Mouse (Mus musculus) right cerebral cortex, postnatal 4 days (tissue): ENCODE data around the gene Mn1.

Experiments
- DNase-seq: peaks from one replicate; pipeline ENCODE4 v3.0.0-alpha.2; 2022

The Mn1 gene

GRCm38 (mm10) chr5:111434342-111434842, 17.2 kb downstream of the Mn1 start:
- DNase-seq, result no peak

GRCm38 (mm10) chr5:111436260-111436659, 19.1 kb downstream of the Mn1 start:
- no peak for DNase-seq

DNA sequence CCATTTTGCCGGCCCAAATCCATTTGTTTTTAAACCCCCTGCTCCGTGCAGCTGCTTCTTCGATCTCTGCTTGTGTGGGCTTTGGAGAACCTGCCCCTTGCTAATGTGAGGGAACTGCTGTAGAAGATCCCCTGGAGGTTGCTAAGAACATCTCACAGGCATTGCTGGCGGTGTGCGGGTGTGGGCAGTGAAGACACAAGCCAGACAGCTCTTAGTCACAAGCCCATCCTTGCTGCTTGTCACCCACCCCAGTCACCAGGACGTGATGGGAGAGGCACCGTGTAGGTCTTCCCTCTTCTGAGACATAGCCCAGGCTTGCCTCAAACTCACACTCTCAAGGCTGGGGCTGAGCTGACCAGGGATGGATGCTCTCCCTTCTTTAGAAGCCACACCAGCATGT, 20.0 kb downstream of the Mn1 start:
- DNase-seq, result no peak

GRCm38 (mm10) chr5:111438336-111438735, 21.2 kb downstream of the Mn1 start:
- DNase-seq, result no peak

DNA sequence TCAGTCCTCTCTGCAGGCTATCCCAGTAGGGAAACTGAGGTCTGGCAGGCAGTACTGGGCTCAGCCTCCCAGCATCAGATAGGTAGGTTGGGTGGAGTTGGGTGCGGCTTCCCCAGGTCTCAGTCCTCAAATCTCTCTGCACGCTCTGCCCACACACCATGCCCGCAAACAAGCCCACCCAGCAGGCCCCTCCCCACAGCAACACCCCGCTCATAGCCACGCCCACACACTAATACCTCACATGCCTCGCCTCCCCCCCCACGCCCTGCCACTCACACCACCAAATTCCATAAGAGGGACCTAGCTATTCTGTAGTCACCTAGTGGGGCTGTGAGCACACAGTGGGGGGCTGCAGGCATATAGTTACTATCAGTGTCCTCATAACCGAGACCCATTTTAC, 21.7 kb downstream of the Mn1 start:
- DNase-seq, result no peak

DNA sequence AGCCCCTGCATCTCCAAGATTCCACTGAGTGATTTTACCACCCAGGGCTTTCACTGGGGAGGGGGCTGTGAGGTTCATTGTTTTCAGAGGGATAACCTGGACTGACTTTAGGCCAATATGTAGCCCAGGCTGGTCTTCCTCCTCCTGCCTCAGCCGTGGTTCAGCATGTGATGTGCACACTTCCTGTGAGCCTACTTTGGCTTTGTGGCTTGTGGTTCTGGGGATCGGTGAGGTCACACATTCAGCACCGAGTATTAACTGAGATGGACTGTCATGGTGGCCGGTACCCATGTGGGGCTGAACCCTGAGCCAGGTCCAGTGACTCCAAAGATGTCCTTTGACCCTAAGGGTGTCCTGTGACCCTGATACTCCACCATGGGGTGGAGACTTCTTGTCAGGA, 23.1 kb downstream of the Mn1 start:
- no peak for DNase-seq

- no peak for DNase-seq
These were observed 25.1 kb downstream of the Mn1 start for GRCm38 (mm10) chr5:111442151-111442871.

DNA sequence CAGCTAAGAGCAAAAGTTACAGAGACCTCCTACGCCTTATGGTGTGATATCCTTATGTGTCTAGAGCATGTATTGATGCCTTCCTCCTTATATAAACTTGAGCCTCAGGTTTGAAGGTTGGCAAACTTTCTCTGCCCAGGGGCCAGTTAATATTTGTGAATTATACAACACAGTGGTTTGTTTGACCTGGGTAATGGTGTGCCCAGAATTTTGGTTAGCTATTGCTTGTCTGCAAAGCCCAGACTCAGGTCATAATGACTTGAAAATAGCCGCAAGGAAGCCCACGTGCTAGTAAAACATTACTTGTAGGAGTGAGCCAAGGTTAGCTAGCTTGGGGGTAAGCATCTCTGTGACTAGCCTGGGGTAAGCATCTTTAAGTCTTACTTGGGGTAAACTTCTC, 26.5 kb downstream of the Mn1 start:
- DNase-seq, result no peak

GRCm38 (mm10) chr5:111444361-111444760, 27.2 kb downstream of the Mn1 start:
- DNase-seq, result no peak

DNA sequence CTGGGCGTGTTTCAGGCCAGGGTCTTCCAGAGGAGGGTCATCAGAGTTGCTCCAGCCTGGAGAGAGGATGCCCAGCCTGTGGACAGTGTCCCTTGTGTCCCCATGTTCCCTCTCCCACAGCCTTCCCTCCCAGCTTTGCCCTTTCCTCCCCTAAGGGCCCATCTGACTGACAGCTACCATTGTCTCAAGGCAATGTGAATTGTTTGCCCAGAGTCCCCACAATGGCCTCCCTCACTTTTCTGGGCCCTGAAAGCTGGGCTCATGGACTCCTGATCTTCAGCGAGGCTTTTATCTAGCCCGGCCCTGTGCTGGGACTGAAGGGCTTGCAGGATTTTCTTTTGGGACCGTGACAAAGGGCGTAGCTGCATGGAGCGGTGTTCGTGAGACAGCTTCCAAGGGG, 29.5 kb downstream of the Mn1 start:
- no peak for DNase-seq

DNA sequence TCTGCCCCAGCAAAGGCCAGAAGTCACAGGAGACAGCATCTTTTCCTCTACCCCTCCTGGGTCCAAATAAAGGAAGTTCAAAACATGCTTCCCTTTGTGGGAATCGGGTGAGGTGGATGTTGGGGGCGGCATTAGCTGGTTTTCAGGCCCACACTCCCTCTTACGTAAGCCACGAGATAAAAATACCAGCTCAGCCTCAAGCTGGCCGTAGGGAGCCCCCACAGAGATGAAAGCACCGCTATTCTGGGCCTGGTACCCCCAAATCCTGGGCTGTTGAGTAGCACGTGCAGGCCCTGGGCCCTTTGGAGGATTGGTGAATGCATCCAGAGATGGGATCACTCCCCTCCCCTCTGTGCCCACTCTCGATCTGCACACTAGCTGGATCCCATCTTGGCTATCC, 32.5 kb downstream of the Mn1 start:
- no peak for DNase-seq

GRCm38 (mm10) chr5:111454240-111454639, 37.1 kb downstream of the Mn1 start:
- no peak for DNase-seq

GRCm38 (mm10) chr5:111454876-111455275, 37.7 kb downstream of the Mn1 start:
- no peak for DNase-seq

DNA sequence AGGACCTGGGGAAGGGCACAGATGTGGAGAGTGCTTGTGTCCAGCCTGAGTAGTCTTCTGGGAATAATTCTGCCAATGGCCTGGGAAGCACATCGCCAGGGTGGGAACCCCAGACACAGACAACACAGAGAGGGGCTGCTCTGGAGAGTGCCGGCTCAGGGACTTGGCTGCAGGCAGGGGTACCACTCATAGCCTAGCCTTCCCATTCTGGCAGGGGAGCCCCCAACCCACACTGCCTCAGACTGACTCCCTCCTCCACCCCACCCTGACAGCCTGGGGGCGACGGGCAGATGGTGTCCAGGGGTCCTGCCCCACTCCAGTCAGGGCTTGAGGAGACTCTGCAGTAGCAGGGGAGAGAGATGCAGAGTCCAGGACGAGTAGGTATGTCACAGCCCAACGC, 41.5 kb downstream of the Mn1 start:
- no peak for DNase-seq

DNA sequence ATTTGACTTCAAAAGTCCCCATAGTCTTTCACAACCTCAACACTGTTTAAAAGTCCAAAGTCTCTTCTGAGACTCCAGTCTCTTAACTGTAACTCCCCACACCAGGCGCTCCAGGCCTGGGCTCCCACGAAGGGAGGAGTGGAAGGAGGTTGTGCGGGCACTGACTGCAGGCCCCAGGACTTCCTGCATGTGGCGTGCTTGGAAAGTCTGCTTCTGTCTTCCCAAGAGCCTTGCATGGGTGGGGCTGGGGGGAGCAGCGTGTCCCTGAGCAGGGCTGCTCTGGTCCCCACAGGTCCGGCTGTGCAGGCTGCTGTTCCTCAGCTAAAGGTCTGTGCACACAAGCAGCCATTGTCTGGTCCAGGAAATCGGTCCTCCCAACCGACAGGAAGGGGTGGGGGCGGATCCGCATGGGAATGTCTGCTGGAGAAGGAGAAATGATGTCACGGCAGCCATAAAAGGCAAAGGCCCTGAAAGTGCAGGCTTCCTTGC, 48.7 kb downstream of the Mn1 start:
- no peak for DNase-seq

DNA sequence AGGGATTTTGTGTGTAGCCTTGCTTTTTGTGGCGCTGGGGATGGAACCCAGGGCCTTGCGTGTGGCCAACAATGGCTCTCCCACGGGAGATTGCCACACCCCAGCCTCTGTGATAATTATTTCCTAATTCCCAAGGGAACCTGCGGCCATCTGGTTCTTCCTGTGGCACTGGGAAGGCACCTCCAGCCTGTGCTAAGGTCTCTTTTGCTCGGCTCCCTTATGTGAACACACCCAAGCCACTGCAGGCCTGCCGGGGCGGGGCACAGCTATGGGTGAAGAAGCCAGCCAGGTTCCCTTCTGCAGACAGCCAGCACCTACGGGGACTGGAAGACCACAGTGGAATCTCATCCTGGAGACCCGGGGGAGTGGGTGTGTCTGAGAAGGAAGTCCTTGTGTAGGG, 49.3 kb downstream of the Mn1 start:
- DNase-seq, result no peak

- no peak for DNase-seq
These were observed 50.5 kb downstream of the Mn1 start for GRCm38 (mm10) chr5:111467699-111468098.

GRCm38 (mm10) chr5:111469195-111469882, 52.2 kb downstream of the Mn1 start:
- DNase-seq, result no peak

- no peak for DNase-seq
These were observed 53.7 kb downstream of the Mn1 start for GRCm38 (mm10) chr5:111470875-111471274.

DNA sequence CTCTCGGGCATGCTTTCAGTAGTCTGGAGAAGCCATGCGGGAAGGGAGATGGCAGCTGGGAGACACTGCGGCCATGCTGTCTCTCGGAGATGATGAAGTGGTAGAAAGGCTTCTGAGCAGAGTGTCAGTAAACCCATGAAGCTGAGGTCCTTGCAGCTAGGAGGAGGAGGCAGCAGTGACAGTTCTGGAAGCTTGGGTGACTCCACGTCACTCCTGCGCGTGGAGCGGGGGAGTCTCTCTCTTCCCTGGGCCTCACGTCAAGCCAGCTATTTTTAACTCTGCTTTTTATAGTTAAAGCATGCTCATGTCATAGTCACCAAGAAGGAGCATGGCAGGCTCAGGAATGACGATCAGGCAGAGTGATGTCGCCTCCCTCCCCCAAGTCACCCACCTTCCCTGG, 56.3 kb downstream of the Mn1 start:
- DNase-seq, result peak; percentile 52

DNA sequence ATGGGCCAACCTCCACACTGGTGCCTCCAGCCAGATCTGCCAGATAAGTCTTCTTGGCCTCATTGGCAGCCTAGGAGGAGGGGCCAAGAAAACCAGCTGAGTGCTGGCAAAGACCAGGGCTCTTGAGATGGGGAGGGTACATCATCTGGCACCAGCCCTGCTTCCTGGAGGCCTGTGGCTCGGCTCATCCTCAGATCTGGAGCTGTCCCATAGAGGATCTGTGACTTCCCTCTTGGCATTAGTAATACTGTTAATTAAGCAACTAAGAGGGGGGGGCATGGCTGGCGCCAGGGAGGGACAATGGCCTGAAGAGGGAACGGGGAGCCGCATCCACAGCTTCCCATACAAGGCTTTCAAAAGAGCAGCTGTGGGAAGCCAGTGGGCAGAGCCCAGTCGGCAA, 58.6 kb downstream of the Mn1 start:
- no peak for DNase-seq

- no peak for DNase-seq
These were observed 59.0 kb downstream of the Mn1 start for GRCm38 (mm10) chr5:111476141-111476540.

DNA sequence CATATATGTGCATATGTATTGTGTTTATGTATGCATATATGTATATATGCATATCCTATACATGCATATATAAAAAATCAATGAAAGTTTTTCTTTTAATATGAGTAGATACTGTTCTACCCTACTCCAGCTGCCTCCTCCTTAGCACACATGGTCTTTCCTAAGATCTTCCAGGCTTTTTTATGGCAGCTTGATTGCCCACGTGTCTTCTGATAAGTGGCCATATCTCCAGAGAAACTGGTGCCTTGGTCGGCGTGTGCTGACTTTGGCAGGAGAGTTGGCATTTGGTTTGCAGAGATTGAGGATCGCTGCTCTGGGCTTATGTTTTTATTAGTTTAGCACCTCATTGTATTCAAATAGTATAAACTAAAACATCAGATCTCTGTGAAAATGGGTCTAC, 68.7 kb downstream of the Mn1 start:
- no peak for DNase-seq

DNA sequence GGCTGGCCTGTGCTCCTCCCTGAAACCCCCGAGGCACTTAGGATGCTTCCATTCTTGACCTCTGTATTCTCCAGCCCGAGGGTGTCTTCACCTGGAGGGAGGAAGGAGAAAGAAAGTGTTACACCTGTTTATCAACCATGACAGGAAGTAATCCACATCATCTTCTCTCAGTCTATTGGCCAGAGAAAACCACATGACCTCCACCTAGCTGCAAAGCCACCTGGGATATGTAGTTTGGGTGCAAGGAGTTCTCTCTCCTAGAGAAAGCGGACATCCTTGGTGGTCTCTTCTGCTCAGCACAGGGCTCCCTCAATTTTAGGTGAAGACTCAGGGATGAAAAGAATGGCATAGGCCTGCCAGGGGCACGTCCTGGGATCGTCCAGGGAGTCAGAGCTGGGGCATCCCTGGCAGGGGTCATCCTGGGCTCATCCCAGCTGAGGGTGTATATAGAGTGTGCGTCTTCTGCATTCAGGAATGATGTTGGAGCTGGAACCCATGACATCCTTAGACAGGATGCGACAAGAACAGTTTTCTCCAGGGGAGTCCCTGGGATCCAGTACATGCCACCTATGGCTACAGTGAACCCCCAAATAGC, 72.0 kb downstream of the Mn1 start:
- no peak for DNase-seq
